ENCODE assay signal across 24 mouse cellular contexts in the genomic region with DNA sequence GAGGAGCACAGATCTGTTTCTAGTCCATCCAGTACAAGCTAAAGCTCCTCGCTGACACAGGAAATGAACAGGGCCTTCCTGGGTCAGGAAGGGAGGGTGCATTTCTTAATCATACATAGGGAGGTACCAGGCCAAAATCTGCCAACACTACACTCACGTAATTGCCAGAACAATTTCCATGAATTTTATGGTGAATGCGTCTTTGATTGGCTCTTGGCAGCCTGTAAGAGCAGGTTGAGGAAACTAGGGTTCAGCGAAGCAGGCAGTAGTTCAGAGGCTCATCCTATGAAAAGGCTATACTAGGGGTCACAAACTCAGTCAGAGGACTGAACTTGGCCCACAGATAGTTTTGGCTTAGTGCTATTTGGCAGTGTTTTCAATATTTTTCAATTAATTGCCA. TPM values are rescaled to one million over a fixed set of nuclear protein-coding genes. Genes with fewer than 3 reads are reported as not detected.
DNase-seq lines count a peak whose midpoint lies in the region; ATAC-seq and TF ChIP-seq lines count a peak whose summit lies in the region.
"Had no signal": no experiment of that assay in that cellular context is flagged by ENCODE, and none has a peak within 500 bp of the region (broad histone marks: within the 10 kb centered on the region; RNA-seq: fewer than 3 reads in every experiment).

No protein-coding gene starts in this region.

- no peaks in the 10 kb centered on the region for H3K27me3 ChIP-seq in heart, adult 2 months (ENCODE audit: control insufficient read depth, insufficient read depth, low read length)
- H3K27me3 ChIP-seq in liver, adult 2 months (ENCODE audit: control insufficient read depth, insufficient read depth, low read length): no peaks in the 10 kb centered on the region
- no peaks in the 10 kb centered on the region for H3K27me3 ChIP-seq in liver, embryonic 12.5 days (replicated peaks)
- H3K27me3 ChIP-seq: CH12.LX; embryonic facial prominence, embryonic 13.5 days; forebrain, embryonic 12.5 days; hindbrain, embryonic 12.5 days had no signal

- peaks cover 6% of the 10 kb centered on the region for H3K4me1 ChIP-seq in heart, adult 2 months (ENCODE audit: control insufficient read depth, insufficient read depth, low read length)
- peaks cover 2% of the 10 kb centered on the region; the same call in 1 of the 2 replicates for H3K4me1 ChIP-seq in liver, adult 2 months (ENCODE audit: control insufficient read depth, insufficient read depth, low read length)
- peaks cover 40% of the 10 kb centered on the region for H3K4me1 ChIP-seq in liver, embryonic 12.5 days
- peaks cover 6% of the 10 kb centered on the region for H3K4me1 ChIP-seq in bone marrow, adult 2 months (ENCODE audit: control insufficient read depth, insufficient read depth, low read length)
- H3K4me1 ChIP-seq: embryonic facial prominence, embryonic 13.5 days; forebrain, embryonic 12.5 days; hindbrain, embryonic 12.5 days had no signal

- H3K4me3 ChIP-seq in heart, adult 2 months: no peak overlapping the region
- no peak overlapping the region for H3K4me3 ChIP-seq in liver, adult 2 months (ENCODE audit: insufficient read depth, low read depth, low read length)
- no peak overlapping the region for H3K4me3 ChIP-seq in liver, embryonic 12.5 days
- H3K4me3 ChIP-seq in bone marrow, adult 2 months (replicated peaks; ENCODE audit: control insufficient read depth, low read depth, low read length): no peak overlapping the region
- H3K4me3 ChIP-seq: embryonic facial prominence, embryonic 13.5 days; forebrain, embryonic 12.5 days; hindbrain, embryonic 12.5 days had no signal

- no peaks in the 10 kb centered on the region for H3K79me2 ChIP-seq in heart, adult 2 months (replicated peaks; ENCODE audit: control insufficient read depth, insufficient read depth, low read length)
- H3K79me2 ChIP-seq in liver, adult 2 months (ENCODE audit: control insufficient read depth, insufficient read depth, low read length): no peaks in the 10 kb centered on the region

- ATAC-seq in liver, embryonic 12.5 days: no peak
- ATAC-seq: forebrain, embryonic 16.5 days; hindbrain, embryonic 16.5 days; inflammation-experienced regulatory T-cells, adult 6 months; intestine, postnatal 0 days had no signal

- no peak overlapping the region for H3K4me2 ChIP-seq in liver, embryonic 12.5 days
- H3K4me2 ChIP-seq: embryonic facial prominence, embryonic 13.5 days; forebrain, embryonic 12.5 days; hindbrain, embryonic 12.5 days had no signal

- TF ChIP-seq CTCF in heart, adult 2 months (IDR thresholded peaks at IDR 0.05): no peak
- no peak for TF ChIP-seq CTCF in liver, adult 2 months (IDR thresholded peaks at IDR 0.05; ENCODE audit: low read depth, low read length)
- no peak for TF ChIP-seq CTCF in bone marrow, adult 2 months (IDR thresholded peaks at IDR 0.05; ENCODE audit: control insufficient read depth, insufficient read depth, low read length)

- WGBS in heart, adult 2 months: 41% methylated on average over 4 of the region's 4 CpGs
- WGBS in liver, adult 2 months: 10% methylated on average over 4 of the region's 4 CpGs
- 59% methylated on average over 4 of the region's 4 CpGs for WGBS in liver, embryonic 12.5 days (ENCODE audit: insufficient replicate concordance)
- WGBS in bone marrow, adult 2 months: 50% methylated on average over 4 of the region's 4 CpGs

- DNase-seq in heart, adult 2 months: peak in 1 of 2 experiments; percentile 41
- no peak for DNase-seq in heart, postnatal 14 days
- DNase-seq in liver, adult 2 months (ENCODE audit: extremely low read depth, low read depth, low spot score): peak; percentile 78
- peak; percentile 13 for DNase-seq in NIH3T3 (ENCODE audit: low read depth)
- DNase-seq in retina, embryonic 14.5 days (ENCODE audit: low spot score): no peak
- DNase-seq: adrenal gland, postnatal 10 days; cerebellum, adult 18-20 months; cerebellum, adult 9-11 months; cerebellum, postnatal 36 days; gastrocnemius, postnatal 36 days; heart, postnatal 4 days had no signal

- peak overlapping the region; percentile 65 for H3K27ac ChIP-seq in heart, adult 2 months
- H3K27ac ChIP-seq in liver, adult 2 months (replicated peaks; ENCODE audit: insufficient read depth, low read depth, low read length): peak overlapping the region; percentile 39
- H3K27ac ChIP-seq in liver, embryonic 12.5 days: no peak overlapping the region
- 0 out of 2 replicates have a peak overlapping the region, but pooled peaks have one; percentile 26 for H3K27ac ChIP-seq in bone marrow, adult 2 months (ENCODE audit: control insufficient read depth, insufficient read depth, low read depth, low read length, poor library complexity)
- H3K27ac ChIP-seq: embryonic facial prominence, embryonic 13.5 days; forebrain, embryonic 12.5 days; hindbrain, embryonic 12.5 days had no signal

- intact Hi-C loops in heart, adult 2 months (cut with DNase I): no loop called here
- intact Hi-C loops in heart, postnatal 14 days (cut with DNase I): no loop called here

- no peak for TF ChIP-seq POLR2A in heart, adult 2 months (IDR thresholded peaks at IDR 0.05; ENCODE audit: insufficient read depth, low read depth, low read length)
- no peak for TF ChIP-seq POLR2A in liver, adult 2 months (IDR thresholded peaks at IDR 0.05; ENCODE audit: extremely low read depth, insufficient read depth, low read length)
- no peak for TF ChIP-seq POLR2A in bone marrow, adult 2 months (IDR thresholded peaks at IDR 0.05; ENCODE audit: borderline replicate concordance, control insufficient read depth, low read depth, low read length)

- no peaks in the 10 kb centered on the region for H3K9me3 ChIP-seq in liver, embryonic 12.5 days (replicated peaks)
- H3K9me3 ChIP-seq: embryonic facial prominence, embryonic 13.5 days; forebrain, embryonic 12.5 days; hindbrain, embryonic 12.5 days had no signal

- H3K9ac ChIP-seq in heart, adult 2 months (ENCODE audit: low read depth, low read length): no peak overlapping the region
- H3K9ac ChIP-seq in liver, adult 2 months (ENCODE audit: low read depth, low read length): no peak overlapping the region
- no peak overlapping the region for H3K9ac ChIP-seq in liver, embryonic 12.5 days
- H3K9ac ChIP-seq: embryonic facial prominence, embryonic 13.5 days; forebrain, embryonic 12.5 days; hindbrain, embryonic 12.5 days had no signal

- H3K36me3 ChIP-seq in heart, adult 2 months (ENCODE audit: control insufficient read depth, insufficient read depth, low read length): no peaks in the 10 kb centered on the region
- H3K36me3 ChIP-seq in liver, adult 2 months (ENCODE audit: control insufficient read depth, insufficient read depth, low read length): no peaks in the 10 kb centered on the region
- no peaks in the 10 kb centered on the region for H3K36me3 ChIP-seq in liver, embryonic 12.5 days
- H3K36me3 ChIP-seq: embryonic facial prominence, embryonic 13.5 days; forebrain, embryonic 12.5 days; hindbrain, embryonic 12.5 days had no signal

- TF ChIP-seq EP300 in heart, adult 2 months (IDR thresholded peaks at IDR 0.05; ENCODE audit: insufficient read depth, low read depth, low read length): no peak

RNA-seq across cellular contexts. Expression of a gene that starts 10.4 kb away (rescaled TPM):
- total RNA-seq in heart, adult 2 months (2021): 1 to 10 TPM; 4.4 to 4.7 TPM
- polyA plus RNA-seq in heart, adult 2 months (2012; rRNA removed): 2.8 and 3.4 TPM in 2 replicates
- 1 to 10 TPM; 5.0 to 5.9 TPM for total RNA-seq in heart, postnatal 14 days (2021)
- 3.7 and 4.0 TPM in 2 replicates for total RNA-seq in liver, adult 2 months (2014; rRNA removed)
- 5.5 and 7.7 TPM in 2 replicates for polyA plus RNA-seq in liver, adult 2 months (2012; rRNA removed)
- 22.3 and 22.8 TPM in 2 replicates for polyA plus RNA-seq in liver, embryonic 12.5 days (2016; fragmentation: Nextera tagmentation; extraction: Ambion mirVana)
- 7.0 and 15.2 TPM in 2 replicates for polyA plus RNA-seq in bone marrow, adult 2 months (2011; ENCODE audit: insufficient read depth, insufficient read length, low replicate concordance, missing spikeins)

RNA-seq across cellular contexts. Expression of a gene that starts 18.3 kb away (rescaled TPM):
- 10 to 100 TPM; 31.6 to 32.3 TPM for total RNA-seq in heart, adult 2 months (2021)
- polyA plus RNA-seq in heart, adult 2 months (2012; rRNA removed): 31.1 and 38.1 TPM in 2 replicates
- 10 to 100 TPM; 37.2 to 38.0 TPM for total RNA-seq in heart, postnatal 14 days (2021)
- total RNA-seq in liver, adult 2 months (2014; rRNA removed): 20.2 and 21.3 TPM in 2 replicates
- 38.5 and 46.7 TPM in 2 replicates for polyA plus RNA-seq in liver, adult 2 months (2012; rRNA removed)
- 17.7 and 18.4 TPM in 2 replicates for polyA plus RNA-seq in liver, embryonic 12.5 days (2016; fragmentation: Nextera tagmentation; extraction: Ambion mirVana)
- polyA plus RNA-seq in bone marrow, adult 2 months (2011; ENCODE audit: insufficient read depth, insufficient read length, low replicate concordance, missing spikeins): 6.0 and 15.1 TPM in 2 replicates

RNA-seq across cellular contexts. Expression of a gene that starts 44.6 kb away (rescaled TPM):
- total RNA-seq in heart, adult 2 months (2021): not detected
- polyA plus RNA-seq in heart, adult 2 months (2012; rRNA removed): not detected in 2 replicates
- total RNA-seq in heart, postnatal 14 days (2021): not detected
- not detected in 2 replicates for total RNA-seq in liver, adult 2 months (2014; rRNA removed)
- polyA plus RNA-seq in liver, adult 2 months (2012; rRNA removed): not detected in 2 replicates
- polyA plus RNA-seq in liver, embryonic 12.5 days (2016; fragmentation: Nextera tagmentation; extraction: Ambion mirVana): not detected in 2 replicates
- polyA plus RNA-seq in bone marrow, adult 2 months (2011; ENCODE audit: insufficient read depth, insufficient read length, low replicate concordance, missing spikeins): not detected in 2 replicates
- total RNA-seq: adrenal gland, postnatal 10 days; adrenal gland, postnatal 4 days; CH12.LX; gastrocnemius, adult 18-20 months; gastrocnemius, postnatal 36 days had no signal
- polyA plus RNA-seq: embryonic facial prominence, embryonic 13.5 days; forebrain, embryonic 12.5 days; forebrain, embryonic 16.5 days; heart, embryonic 14.5 days; hindbrain, embryonic 12.5 days; hindbrain, embryonic 16.5 days; inflammation-experienced regulatory T-cells, adult 6 months had no signal

RNA-seq across cellular contexts. Expression of a gene that starts 47.6 kb away (rescaled TPM):
- total RNA-seq in heart, adult 2 months (2021): 100 to 1,000 TPM; 112 to 114 TPM
- 44.4 and 52.6 TPM in 2 replicates for polyA plus RNA-seq in heart, adult 2 months (2012; rRNA removed)
- 100 to 1,000 TPM; 146 to 155 TPM for total RNA-seq in heart, postnatal 14 days (2021)
- 10.1 and 11.2 TPM in 2 replicates for total RNA-seq in liver, adult 2 months (2014; rRNA removed)
- polyA plus RNA-seq in liver, adult 2 months (2012; rRNA removed): 7.9 and 8.6 TPM in 2 replicates
- 15.1 and 15.2 TPM in 2 replicates for polyA plus RNA-seq in liver, embryonic 12.5 days (2016; fragmentation: Nextera tagmentation; extraction: Ambion mirVana)
- 1.2 and 3.5 TPM in 2 replicates for polyA plus RNA-seq in bone marrow, adult 2 months (2011; ENCODE audit: insufficient read depth, insufficient read length, low replicate concordance, missing spikeins)

Comparison
In these comparisons a context has a peak if more than half of its experiments do, and no peak if none do; other contexts are left out.
1. DNase-seq: peak in liver, adult 2 months (single experiment) and NIH3T3 (single experiment); none in heart, postnatal 14 days (0 of 2) and retina, embryonic 14.5 days (single experiment).